Mouse (Mus musculus) gastrocnemius, postnatal 36 days (tissue): ENCODE data around the gene Mucl3. TPM values are rescaled to one million over a fixed set of nuclear protein-coding genes. Genes with fewer than 3 reads are reported as not detected.

Experiments used
- DNase-seq, 2 experiments: peaks; one replicate each; pipeline ENCODE4 v3.0.0; 2022
- intact Hi-C: fragments of 180-260 bp; cut with DNase I; formaldehyde crosslinking; loops from one replicate; pipeline ENCODE4 v1.15.1; 2025
- total RNA-seq, 2 experiments: library from RNA; stranded (reverse); gene quantifications; 2 replicates each; pipeline ENCODE4 v1.2.3; 2021

The Mucl3 gene
- total RNA-seq, 2 experiments from 2014 or later = not detected

DNA sequence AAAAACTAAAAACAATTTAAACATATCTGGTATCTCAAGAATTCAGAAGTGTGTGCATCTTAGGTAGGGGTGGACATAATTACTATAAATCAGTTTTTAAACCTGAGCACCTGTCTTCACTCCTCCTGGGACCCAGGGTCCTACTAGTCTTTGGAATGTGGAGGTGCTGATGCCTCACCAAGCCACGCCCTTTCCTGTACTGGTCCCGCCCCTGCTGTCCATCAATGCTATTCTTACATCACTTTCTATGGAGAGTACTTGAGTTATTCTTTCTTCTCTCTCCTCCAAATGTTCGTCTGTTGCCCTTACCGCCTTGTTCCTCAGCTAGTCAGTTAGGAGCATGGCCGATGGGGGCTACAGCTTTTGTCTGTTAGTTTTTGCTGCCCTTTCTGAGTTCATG lies 7.1 kb downstream of the Mucl3 start:
- intact Hi-C loops = loop anchor here (5.0 kb wide), 2 partner anchors 86 to 101 kb away; no protein-coding TSS in a partner anchor
- no peak for DNase-seq

GRCm38 (mm10) chr17:35635699-35636111 lies 7.8 kb downstream of the Mucl3 start:
- intact Hi-C loops = loop anchor here (5.0 kb wide), 2 partner anchors 87 to 102 kb away; no protein-coding TSS in a partner anchor
- DNase-seq = peak; percentile 28 to 36

- no peak for DNase-seq
- intact Hi-C loops = loop anchor here (5.0 kb wide), 2 partner anchors 87 to 102 kb away; no protein-coding TSS in a partner anchor
Measured at GRCm38 (mm10) chr17:35635202-35635601, 8.3 kb downstream of the Mucl3 start.

- DNase-seq = no peak
- intact Hi-C loops = no loop called here
Measured at GRCm38 (mm10) chr17:35633992-35634391, 9.5 kb downstream of the Mucl3 start.

- no peak for DNase-seq
- intact Hi-C loops = no loop called here
Measured at GRCm38 (mm10) chr17:35626537-35626936, 17.0 kb downstream of the Mucl3 start, which contains the start of gene Gm9573. Gene Gm9573, minus strand, starts transcription at chr17:35626637.

GRCm38 (mm10) chr17:35617127-35617526 lies 26.4 kb downstream of the Mucl3 start:
- no peak for DNase-seq
- intact Hi-C loops = no loop called here

DNA sequence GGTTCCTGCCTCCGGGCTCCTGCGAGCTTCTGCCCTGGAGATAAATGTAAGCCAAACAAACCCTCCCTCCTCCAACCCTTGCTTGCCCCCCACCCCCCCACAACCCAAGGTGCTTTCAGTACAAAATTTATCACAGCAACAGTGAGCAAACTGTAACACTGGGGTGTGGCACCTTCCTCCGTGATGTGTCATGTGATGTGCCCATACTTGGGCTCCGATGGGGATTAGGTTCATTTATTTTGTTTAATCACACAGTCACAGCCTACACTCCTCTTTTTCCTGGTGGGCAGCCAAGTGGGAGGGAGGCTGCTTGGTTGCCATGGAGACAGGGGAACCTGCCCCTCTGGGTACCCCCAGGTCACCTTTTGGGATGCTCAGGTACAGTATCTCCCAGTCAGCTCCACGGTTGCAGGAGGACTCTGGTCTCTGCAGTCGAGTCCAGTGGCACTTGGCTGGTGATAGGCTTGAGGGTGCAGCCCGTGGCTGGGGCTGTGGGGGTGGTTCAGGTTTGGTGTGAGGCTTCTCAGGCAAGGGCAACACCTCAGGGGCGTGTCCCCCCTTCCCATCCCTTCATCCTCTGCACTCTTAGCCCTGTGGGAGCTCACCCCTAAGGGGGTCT lies 41.6 kb downstream of the Mucl3 start:
- intact Hi-C loops = no loop called here
- DNase-seq = no peak

DNA sequence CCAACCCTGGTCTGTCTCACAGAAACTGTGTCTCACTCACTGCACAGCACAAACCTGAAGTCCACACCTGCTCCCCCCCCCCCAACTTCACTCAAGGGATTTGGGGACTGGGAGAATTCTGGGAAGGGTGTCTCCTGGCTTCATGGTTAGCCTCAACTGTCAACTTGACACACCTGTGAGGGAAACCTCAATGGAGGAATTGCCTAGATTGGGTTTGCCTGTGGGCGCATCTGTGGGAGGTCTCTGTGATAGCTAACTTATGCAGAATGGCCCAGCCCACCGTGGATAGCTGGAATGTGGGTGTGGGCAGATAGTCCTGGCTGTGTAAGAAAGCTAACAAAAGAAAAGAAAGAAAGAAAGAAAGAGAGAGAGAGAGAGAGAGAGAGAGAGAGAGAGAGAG lies 42.2 kb downstream of the Mucl3 start, which contains the start of gene Sfta2:
Gene Sfta2 (plus strand): TSS at position 301 of the 400 bp plus-strand sequence.
- no peak for DNase-seq
- intact Hi-C loops = no loop called here

GRCm38 (mm10) chr17:35597399-35597798 lies 46.1 kb downstream of the Mucl3 start:
- intact Hi-C loops = no loop called here
- DNase-seq = no peak

GRCm38 (mm10) chr17:35594456-35594855 lies 49.0 kb downstream of the Mucl3 start:
- intact Hi-C loops = no loop called here

DNA sequence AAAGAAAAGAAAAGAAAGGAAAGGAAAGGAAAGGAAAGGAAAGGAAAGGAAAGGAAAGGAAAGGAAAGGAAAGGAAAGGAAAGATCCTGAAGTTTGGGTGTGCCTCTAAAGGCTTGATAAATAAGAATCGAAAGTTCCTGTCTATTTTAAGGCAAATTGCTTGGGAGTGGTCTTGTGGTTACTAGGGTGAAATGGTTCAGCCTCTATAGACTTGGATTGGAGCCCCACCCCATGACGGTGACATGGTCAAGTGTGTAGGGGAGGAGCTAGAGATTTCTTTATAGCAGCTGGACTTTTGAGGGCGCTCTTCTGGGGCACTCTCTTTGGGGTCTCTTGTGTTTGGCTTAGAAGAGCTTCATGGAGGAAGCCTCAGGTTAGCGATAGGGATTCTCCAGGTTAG lies 49.7 kb downstream of the Mucl3 start:
- intact Hi-C loops = no loop called here
- DNase-seq = no peak

More at GRCm38 (mm10) chr17:35594456-35594855, 49.0 kb downstream of the Mucl3 start:
- no peak for DNase-seq

GRCm38 (mm10) chr17:35592131-35592530 lies 51.4 kb downstream of the Mucl3 start:
- DNase-seq = no peak
- intact Hi-C loops = no loop called here

DNA sequence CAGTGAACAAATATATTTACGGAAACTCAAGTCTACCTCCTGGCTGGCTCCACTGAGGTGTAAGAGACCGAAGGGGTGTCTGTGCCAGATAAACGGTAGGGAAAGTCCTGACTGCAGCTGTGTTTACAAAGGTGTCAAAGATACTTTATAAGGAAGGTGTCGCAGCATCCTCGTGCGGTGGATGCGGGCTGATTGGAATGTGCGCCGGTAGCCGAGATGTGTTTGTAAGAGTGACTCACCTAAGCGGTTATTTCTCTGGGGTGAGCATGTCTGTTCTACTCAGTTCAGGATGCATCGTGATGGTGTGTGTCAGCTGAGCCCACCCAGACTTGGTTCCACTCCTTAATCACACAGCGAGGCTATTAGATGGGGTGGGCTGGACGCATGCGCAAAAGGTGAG lies 51.8 kb downstream of the Mucl3 start:
- intact Hi-C loops = no loop called here

GRCm38 (mm10) chr17:35591219-35591578 lies 52.3 kb downstream of the Mucl3 start:
- no peak for DNase-seq
- intact Hi-C loops = no loop called here

More for the DNA sequence above, 51.8 kb downstream of the Mucl3 start:
- no peak for DNase-seq

- peak; percentile 69 to 71 for DNase-seq
- intact Hi-C loops = no loop called here
Measured at GRCm38 (mm10) chr17:35590410-35591218, 52.9 kb downstream of the Mucl3 start.

DNA sequence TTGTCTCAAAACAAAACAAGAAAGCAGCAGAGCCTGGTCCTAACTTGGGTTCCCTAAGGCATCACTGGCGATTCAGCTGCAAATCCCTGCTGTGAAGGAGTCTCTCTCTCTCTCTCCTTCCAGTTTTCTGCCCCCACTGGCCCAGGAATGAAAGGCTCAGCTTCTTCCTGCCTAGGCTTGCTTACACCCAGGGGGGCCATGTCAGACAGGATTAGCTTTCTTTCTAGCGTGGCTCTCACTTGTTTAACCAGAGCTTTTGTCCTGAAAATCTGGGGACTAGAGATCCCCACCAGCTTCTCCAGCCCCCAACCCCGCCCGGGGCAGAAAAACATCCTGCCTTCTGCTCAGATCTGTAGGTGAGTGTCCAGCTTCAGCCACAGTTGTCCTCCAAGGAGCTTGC lies 55.1 kb downstream of the Mucl3 start:
- intact Hi-C loops = no loop called here

GRCm38 (mm10) chr17:35587291-35587690 lies 56.2 kb downstream of the Mucl3 start:
- intact Hi-C loops = no loop called here

More for the DNA sequence above, 55.1 kb downstream of the Mucl3 start:
- DNase-seq = no peak

More at GRCm38 (mm10) chr17:35587291-35587690, 56.2 kb downstream of the Mucl3 start:
- DNase-seq = no peak
